Mouse (Mus musculus): ENCODE data around the gene Fndc3b.

Gene Fndc3b

GRCm38 (mm10) chr3:27555401-27555940 is 155.6 kb downstream of the Fndc3b start:
- in situ Hi-C loops (cut with MseI, MboI): no loop called here

GRCm38 (mm10) chr3:27554325-27554724 is 156.8 kb downstream of the Fndc3b start:
- in situ Hi-C loops (cut with MseI, MboI): no loop called here

GRCm38 (mm10) chr3:27553781-27554180 is 157.3 kb downstream of the Fndc3b start:
- in situ Hi-C loops (cut with MseI, MboI): no loop called here

- in situ Hi-C loops (cut with MseI, MboI): no loop called here
These were observed 160.1 kb downstream of the Fndc3b start for GRCm38 (mm10) chr3:27551005-27551404.

GRCm38 (mm10) chr3:27550409-27550808 is 160.7 kb downstream of the Fndc3b start:
- in situ Hi-C loops (cut with MseI, MboI): no loop called here

GRCm38 (mm10) chr3:27545651-27546050 is 165.5 kb downstream of the Fndc3b start:
- in situ Hi-C loops (cut with MseI, MboI): no loop called here

GRCm38 (mm10) chr3:27544061-27544460 is 167.0 kb downstream of the Fndc3b start:
- in situ Hi-C loops (cut with MseI, MboI): no loop called here

GRCm38 (mm10) chr3:27541841-27542240 is 169.3 kb downstream of the Fndc3b start:
- in situ Hi-C loops (cut with MseI, MboI): no loop called here

- in situ Hi-C loops (cut with MseI, MboI): no loop called here
These were observed 169.9 kb downstream of the Fndc3b start for GRCm38 (mm10) chr3:27541181-27541580.

GRCm38 (mm10) chr3:27534208-27534607 is 176.9 kb downstream of the Fndc3b start:
- in situ Hi-C loops (cut with MseI, MboI): no loop called here

GRCm38 (mm10) chr3:27533721-27534120 is 177.4 kb downstream of the Fndc3b start:
- in situ Hi-C loops (cut with MseI, MboI): no loop called here

GRCm38 (mm10) chr3:27531993-27532392 is 179.1 kb downstream of the Fndc3b start:
- in situ Hi-C loops (cut with MseI, MboI): no loop called here

GRCm38 (mm10) chr3:27530370-27530769 is 180.7 kb downstream of the Fndc3b start:
- in situ Hi-C loops (cut with MseI, MboI): no loop called here

GRCm38 (mm10) chr3:27529221-27530051 is 181.7 kb downstream of the Fndc3b start:
- in situ Hi-C loops (cut with MseI, MboI): no loop called here

GRCm38 (mm10) chr3:27526991-27527390 is 184.1 kb downstream of the Fndc3b start:
- in situ Hi-C loops (cut with MseI, MboI): no loop called here

- in situ Hi-C loops (cut with MseI, MboI): no loop called here
These were observed 187.8 kb downstream of the Fndc3b start for GRCm38 (mm10) chr3:27523176-27523936.

GRCm38 (mm10) chr3:27520391-27520790 is 190.7 kb downstream of the Fndc3b start:
- in situ Hi-C loops (cut with MseI, MboI): no loop called here

GRCm38 (mm10) chr3:27519481-27519880 is 191.6 kb downstream of the Fndc3b start:
- in situ Hi-C loops (cut with MseI, MboI): no loop called here

GRCm38 (mm10) chr3:27518935-27519334 is 192.2 kb downstream of the Fndc3b start:
- in situ Hi-C loops (cut with MseI, MboI): no loop called here

- in situ Hi-C loops (cut with MseI, MboI): no loop called here
These were observed 194.6 kb downstream of the Fndc3b start for GRCm38 (mm10) chr3:27516536-27516935.

GRCm38 (mm10) chr3:27511765-27512164 is 199.3 kb downstream of the Fndc3b start:
- in situ Hi-C loops (cut with MseI, MboI): no loop called here

- in situ Hi-C loops (cut with MseI, MboI): no loop called here
These were observed 204.2 kb downstream of the Fndc3b start for GRCm38 (mm10) chr3:27506886-27507285.

- in situ Hi-C loops (cut with MseI, MboI): no loop called here
These were observed 205.5 kb downstream of the Fndc3b start for GRCm38 (mm10) chr3:27505582-27505981.
